ENCODE assay signal across 22 mouse cellular contexts in genomic region chr15:25869129-25869528, GRCm38 (mm10). TPM values are rescaled to one million over a fixed set of nuclear protein-coding genes. Genes with fewer than 3 reads are reported as not detected.
DNase-seq lines count a peak whose midpoint lies in the region; ATAC-seq and TF ChIP-seq lines count a peak whose summit lies in the region.
"Had no signal": no experiment of that assay in that cellular context is flagged by ENCODE, and none has a peak within 500 bp of the region (broad histone marks: within the 10 kb centered on the region; RNA-seq: fewer than 3 reads in every experiment).

No protein-coding gene starts in this region.

- peak; percentile 17 for DNase-seq in 3T3-L1 (ENCODE audit: low read depth, low spot score)
- no peak for DNase-seq in midbrain, embryonic 14.5 days
- DNase-seq in urinary bladder, postnatal 10 days (ENCODE audit: low spot score) = no peak
- no peak for DNase-seq in kidney, postnatal 14 days
- DNase-seq: adrenal gland, adult 2 months; adrenal gland, postnatal 10 days; adrenal gland, postnatal 25 days; B cell, adult 2 months; cerebellum, adult 11-12 months; cerebellum, adult 2 months; cerebellum, adult 9-10 months; cerebellum, postnatal 10 days; cerebellum, postnatal 25 days; forebrain, postnatal 0 days had no signal

- H3K79me3 ChIP-seq in C2C12 (ENCODE audit: low read depth) = peaks cover 27% of the 10 kb centered on the region

- H3K4me1 ChIP-seq in midbrain, embryonic 14.5 days (ENCODE audit: control insufficient read depth, insufficient read depth, low read length) = no peaks in the 10 kb centered on the region
- H3K4me1 ChIP-seq: embryonic facial prominence, embryonic 12.5 days; forebrain, embryonic 13.5 days; forebrain, embryonic 15.5 days had no signal

- ATAC-seq in granulocyte monocyte progenitor cell, adult 5-6 weeks (replicated peaks; ENCODE audit: poor library complexity, severe bottlenecking) = peak; percentile 30; the same call in 1 of the 2 replicates
- 0 out of 2 replicates have a peak, but pooled peaks have one; percentile 9 for ATAC-seq in megakaryocyte progenitor cell, adult 5-6 weeks (replicated peaks; ENCODE audit: poor library complexity)
- ATAC-seq in midbrain, embryonic 14.5 days (ENCODE audit: low FRiP score, low TSS enrichment) = no peak
- ATAC-seq in megakaryocyte, adult 5-6 weeks (ENCODE audit: poor library complexity, severe bottlenecking) = no peak
- ATAC-seq: forebrain, embryonic 13.5 days; forebrain, embryonic 15.5 days; forebrain, postnatal 0 days had no signal

- H3K27me3 ChIP-seq in C2C12 (ENCODE audit: control insufficient read depth, insufficient read depth, insufficient read length) = no peaks in the 10 kb centered on the region
- H3K27me3 ChIP-seq in midbrain, embryonic 14.5 days (ENCODE audit: control insufficient read depth, insufficient read depth, low read length) = no peaks in the 10 kb centered on the region
- H3K27me3 ChIP-seq: embryonic facial prominence, embryonic 12.5 days; forebrain, embryonic 13.5 days; forebrain, embryonic 15.5 days had no signal

- 78% methylated on average over 5 of the region's 5 CpGs for WGBS in midbrain, embryonic 14.5 days

- no peaks in the 10 kb centered on the region for H3K9me3 ChIP-seq in midbrain, embryonic 14.5 days (ENCODE audit: control insufficient read depth, low read length)
- H3K9me3 ChIP-seq: embryonic facial prominence, embryonic 10.5 days; embryonic facial prominence, embryonic 12.5 days; forebrain, embryonic 13.5 days; forebrain, embryonic 15.5 days had no signal

- no peak for TF ChIP-seq CTCF in C2C12 (IDR thresholded peaks at IDR 0.05; ENCODE audit: control insufficient read depth, insufficient read depth, insufficient read length)

- no peak overlapping the region for H3K4me3 ChIP-seq in C2C12 (ENCODE audit: insufficient read depth, poor library complexity, severe bottlenecking)
- H3K4me3 ChIP-seq in midbrain, embryonic 14.5 days (replicated peaks; ENCODE audit: low read depth, low read length) = no peak overlapping the region
- H3K4me3 ChIP-seq: embryonic facial prominence, embryonic 10.5 days; embryonic facial prominence, embryonic 12.5 days; forebrain, embryonic 13.5 days; forebrain, embryonic 15.5 days had no signal

- H3K79me2 ChIP-seq in C2C12 (ENCODE audit: control insufficient read depth, insufficient read depth) = peaks cover 81% of the 10 kb centered on the region

- no peak overlapping the region for H3K9ac ChIP-seq in midbrain, embryonic 14.5 days (replicated peaks; ENCODE audit: low read length)
- H3K9ac ChIP-seq: embryonic facial prominence, embryonic 12.5 days; forebrain, embryonic 13.5 days; forebrain, embryonic 15.5 days; forebrain, postnatal 0 days had no signal

- no peaks in the 10 kb centered on the region for H3K36me3 ChIP-seq in C2C12 (ENCODE audit: control insufficient read depth, insufficient read depth)
- no peaks in the 10 kb centered on the region for H3K36me3 ChIP-seq in midbrain, embryonic 14.5 days (ENCODE audit: control insufficient read depth, insufficient read depth, low read length)
- H3K36me3 ChIP-seq: embryonic facial prominence, embryonic 10.5 days; embryonic facial prominence, embryonic 12.5 days; forebrain, embryonic 15.5 days had no signal

- no peak overlapping the region for H3K27ac ChIP-seq in midbrain, embryonic 14.5 days (replicated peaks; ENCODE audit: low read depth, low read length)
- H3K27ac ChIP-seq: embryonic facial prominence, embryonic 10.5 days; embryonic facial prominence, embryonic 12.5 days; forebrain, embryonic 13.5 days; forebrain, embryonic 15.5 days had no signal

- H3K4me2 ChIP-seq in midbrain, embryonic 14.5 days (ENCODE audit: low read length) = no peak overlapping the region
- H3K4me2 ChIP-seq: embryonic facial prominence, embryonic 12.5 days; forebrain, embryonic 13.5 days; forebrain, embryonic 15.5 days had no signal

- H3ac ChIP-seq in C2C12 (ENCODE audit: control insufficient read depth, insufficient read length, low read depth) = no peak overlapping the region

TF ChIP-seq in C2C12, 6 proteins besides CTCF, POLR2A, EP300 and RAD21:
- TF ChIP-seq USF1 (IDR thresholded peaks at IDR 0.05; ENCODE audit: low read depth) (peak; percentile 59), MYOG (IDR thresholded peaks at IDR 0.05; ENCODE audit: control insufficient read depth, extremely low read depth, insufficient read length) (no peak), MYOD1 (IDR thresholded peaks at IDR 0.05; ENCODE audit: control insufficient read depth, insufficient read length, low read depth) (peak; percentile 70), MAX (IDR thresholded peaks at IDR 0.05) (no peak), CEBPB (IDR thresholded peaks at IDR 0.05; ENCODE audit: low read depth) (peak; percentile 17), FOSL1 (IDR thresholded peaks at IDR 0.05; ENCODE audit: insufficient read depth, low read length, poor library complexity, severe bottlenecking) (no peak)
TF ChIP-seq in C2C12: peak in this region for 3.

RNA-seq across cellular contexts. Expression of gene Retreg1, which starts 26.1 kb away (rescaled TPM):
- 32.8 TPM for polyA plus RNA-seq in C2C12 (2012; fragmentation: generic; extraction: Trizol)
- 15.5 and 23.1 TPM in 2 replicates for total RNA-seq in granulocyte monocyte progenitor cell, adult 5-6 weeks (2014; fragmentation: Nextera tagmentation)
- total RNA-seq in granulocyte monocyte progenitor cell, adult 5-6 weeks (2017) = 30.4 and 37.6 TPM in 2 replicates
- 34.5 and 37.8 TPM in 2 replicates for total RNA-seq in megakaryocyte progenitor cell, adult 5-6 weeks (2015)
- 40.9 and 44.1 TPM in 2 replicates for total RNA-seq in megakaryocyte progenitor cell, adult 5-6 weeks (2017)
- polyA plus RNA-seq in midbrain, embryonic 14.5 days (2014; fragmentation: Nextera tagmentation; extraction: Ambion mirVana) = 13.6 and 16.7 TPM in 2 replicates
- 26.1 and 26.7 TPM in 2 replicates for total RNA-seq in megakaryocyte, adult 5-6 weeks (2015)
- total RNA-seq in megakaryocyte, adult 5-6 weeks (2017) = 22.3 and 23.1 TPM in 2 replicates

Comparison
In these comparisons a context has a peak if more than half of its experiments do, and no peak if none do; other contexts are left out.
1. ATAC-seq: peak in granulocyte monocyte progenitor cell, adult 5-6 weeks (single experiment) and megakaryocyte progenitor cell, adult 5-6 weeks (single experiment); none in midbrain, embryonic 14.5 days (single experiment) and megakaryocyte, adult 5-6 weeks (single experiment).